Mouse (Mus musculus) liver, postnatal 0 days (tissue): ENCODE results near the gene Glis2. TPM values are rescaled to one million over a fixed set of nuclear protein-coding genes. Genes with fewer than 3 reads are reported as not detected.
"Not testable (repeated sequence)": the region's sequence is repeated elsewhere in the genome, so short reads cannot be mapped to it uniquely, and the experiment has no call there.

Experiments used
- ATAC-seq: fragments of 200-750 bp; cut with Nextera tagmentation; 2 replicates; pipeline ENCODE4 v1.8.0; 2017; ENCODE audit warnings: mild to moderate bottlenecking, moderate library complexity
- DNase-seq: peaks from one replicate; pipeline ENCODE4 v3.0.0-alpha.2; 2016
- H3K27ac ChIP-seq: fragments of 300-500 bp; sonication (generic); 2 replicates; pipeline ENCODE4 v1.5.1; 2014; ENCODE audit warnings: antibody characterized with exemption, moderate library complexity, mild to moderate bottlenecking, low read depth
- H3K27me3 ChIP-seq: fragments of 300-500 bp; sonication (generic); 2 replicates; pipeline ENCODE4 v1.6.1; 2014; ENCODE audit warnings: low read length, control low read depth, mixed read lengths; ENCODE audit not compliant: insufficient read depth
- H3K36me3 ChIP-seq: fragments of 300-500 bp; sonication (generic); replicated peaks from 2 replicates; pipeline ENCODE4 v1.6.1; 2014; ENCODE audit warnings: mild to moderate bottlenecking, control low read depth, low read length, moderate library complexity, mixed read lengths; ENCODE audit not compliant: insufficient read depth
- H3K4me1 ChIP-seq: fragments of 300-500 bp; sonication (generic); 2 replicates; pipeline ENCODE4 v1.6.1; 2014; ENCODE audit warnings: antibody characterized with exemption, mild to moderate bottlenecking, control low read depth; ENCODE audit not compliant: insufficient read depth
- H3K4me2 ChIP-seq: fragments of 300-500 bp; sonication (generic); 2 replicates; pipeline ENCODE4 v1.6.1; 2014; ENCODE audit warnings: low read depth, mild to moderate bottlenecking, low read length, moderate library complexity, mixed read lengths
- H3K4me3 ChIP-seq: fragments of 300-500 bp; sonication (generic); 2 replicates; pipeline ENCODE4 v1.5.1; 2014; ENCODE audit warnings: low read depth, low read length
- H3K9ac ChIP-seq: fragments of 300-500 bp; sonication (generic); replicated peaks from 2 replicates; pipeline ENCODE4 v1.6.1; 2014; ENCODE audit warnings: mild to moderate bottlenecking, moderate library complexity
- H3K9me3 ChIP-seq: fragments of 300-500 bp; sonication (generic); 2 replicates; pipeline ENCODE4 v1.6.1; 2016; ENCODE audit warnings: mild to moderate bottlenecking, control low read depth, low read length, mixed read lengths
- CTCF ChIP-seq: sonication (generic); IDR thresholded peaks from 2 replicates; pipeline ENCODE4 v1.5.1; 2016; ENCODE audit warnings: antibody characterized with exemption, low read depth
- EP300 ChIP-seq: IDR thresholded peaks from 2 replicates; pipeline ENCODE4 v1.6.1; 2016; ENCODE audit warnings: antibody characterized with exemption, low read depth, mild to moderate bottlenecking
- WGBS: fragments of 180-500 bp; shearing (Covaris S2); extraction: QIAGEN DNeasy Blood & Tissue Kit; methylation state at CpG from one replicate; pipeline ENCODE4 v1.1.7; 2014; ENCODE audit not compliant: insufficient replicate concordance; 5-methylcytosine and 5-hydroxymethylcytosine counted together
- polyA plus RNA-seq: library from polyadenylated mRNA; unstranded; fragments of >200 nt; fragmentation: Nextera tagmentation; extraction: Ambion mirVana; gene quantifications from 2 replicates; pipeline ENCODE4 v1.2.1, GENCODE M21; 2015

The Glis2 gene
- polyA plus RNA-seq, 1 experiment from 2014 or later = 1.7 TPM

DNA sequence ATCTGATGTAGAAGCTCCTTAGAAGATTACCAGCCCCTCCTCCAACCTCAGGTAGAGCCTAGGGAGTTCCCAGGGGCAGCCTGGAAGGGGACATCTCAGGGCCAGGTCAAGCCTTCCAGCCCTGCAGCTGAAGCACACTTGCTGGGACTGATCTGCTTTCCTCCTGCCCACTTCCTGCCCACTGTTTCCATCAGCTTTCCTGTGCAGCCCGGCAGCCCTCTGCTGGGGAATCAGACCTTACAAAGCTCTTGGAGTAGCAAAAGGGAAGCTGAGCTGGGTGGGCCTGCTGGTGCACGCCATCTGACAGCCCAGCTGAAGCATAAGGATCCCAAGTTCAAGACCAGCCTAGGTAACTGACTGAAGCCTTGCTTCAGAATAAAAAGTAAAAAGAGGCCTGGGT is 17.6 kb upstream of the Glis2 start:
- TF ChIP-seq CTCF = peak; percentile 23
- TF ChIP-seq EP300 = no peak
- DNase-seq = no peak
- WGBS = 28% methylated on average over 2 of the region's 2 CpGs

DNA sequence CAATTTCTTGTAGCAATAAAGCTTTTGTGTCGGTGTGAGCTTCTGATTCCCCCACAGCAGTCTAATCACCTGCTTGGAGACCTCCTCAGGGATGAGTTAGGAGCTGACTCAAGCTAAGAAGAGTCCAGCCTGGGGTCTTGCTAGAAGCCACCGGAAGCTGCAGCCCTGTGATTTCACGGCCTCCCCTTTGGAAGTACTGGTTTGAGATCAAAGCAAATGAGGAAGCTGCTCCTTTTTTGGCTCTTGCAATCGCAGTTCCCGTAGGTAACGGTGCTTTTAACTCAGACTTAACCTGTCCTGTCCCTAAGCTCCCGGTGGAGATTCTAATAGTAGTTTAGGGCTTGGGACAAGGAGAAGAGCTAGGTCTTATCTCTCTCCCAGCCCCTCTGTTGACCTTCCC is 15.9 kb upstream of the Glis2 start:
- no peak overlapping the region for H3K9ac ChIP-seq
- H3K9me3 ChIP-seq = no peaks in the 10 kb centered on the region
- H3K4me1 ChIP-seq = no peaks in the 10 kb centered on the region
- H3K27ac ChIP-seq = peak overlapping the region; percentile 24; the same call in 1 of the 2 replicates
- H3K4me3 ChIP-seq = no peak overlapping the region
- 36% methylated on average over 7 of the region's 7 CpGs for WGBS
- ATAC-seq (no peak), DNase-seq (no peak)
- H3K27me3 ChIP-seq = no peaks in the 10 kb centered on the region
- H3K4me2 ChIP-seq = peak overlapping the region; percentile 27
- no peaks in the 10 kb centered on the region for H3K36me3 ChIP-seq
- TF ChIP-seq EP300 (no peak), CTCF (no peak)

More for the DNA sequence above, 17.6 kb upstream of the Glis2 start:
- Histone ChIP-seq H3K4me2 (no peak overlapping the region), H3K9ac (no peak overlapping the region), H3K9me3 (no peaks in the 10 kb centered on the region), H3K4me1 (no peaks in the 10 kb centered on the region), H3K27me3 (no peaks in the 10 kb centered on the region), H3K27ac (no peak overlapping the region), H3K4me3 (no peak overlapping the region), H3K36me3 (no peaks in the 10 kb centered on the region)
- no peak for ATAC-seq

DNA sequence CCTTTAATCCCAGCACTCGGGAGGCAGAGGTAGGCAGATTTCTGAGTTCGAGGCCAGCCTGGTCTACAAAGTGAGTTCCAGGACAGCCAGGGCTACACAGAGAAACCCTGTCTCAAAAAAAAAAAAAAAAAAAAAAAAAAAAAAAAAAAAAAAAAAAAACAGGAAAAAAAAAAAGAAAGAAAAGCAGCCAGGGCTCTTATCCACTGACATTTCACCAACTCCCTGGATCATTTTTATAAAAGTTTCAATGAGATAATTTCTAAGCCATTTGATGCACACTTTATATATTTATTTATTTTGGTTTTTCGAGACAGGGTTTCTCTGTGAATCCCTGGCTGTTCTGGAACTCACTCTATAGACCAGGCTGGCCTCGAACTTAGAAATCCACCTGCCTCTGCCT is 13.3 kb upstream of the Glis2 start:
- not testable (repeated sequence) for H3K4me2 ChIP-seq, ATAC-seq, H3K9me3 ChIP-seq, H3K27me3 ChIP-seq, H3K9ac ChIP-seq, H3K36me3 ChIP-seq, H3K27ac ChIP-seq, DNase-seq, H3K4me3 ChIP-seq
- 84% methylated on average over 3 of the region's 4 CpGs for WGBS
- peaks cover 11% of the 10 kb centered on the region; the same call in 1 of the 2 replicates for H3K4me1 ChIP-seq

DNA sequence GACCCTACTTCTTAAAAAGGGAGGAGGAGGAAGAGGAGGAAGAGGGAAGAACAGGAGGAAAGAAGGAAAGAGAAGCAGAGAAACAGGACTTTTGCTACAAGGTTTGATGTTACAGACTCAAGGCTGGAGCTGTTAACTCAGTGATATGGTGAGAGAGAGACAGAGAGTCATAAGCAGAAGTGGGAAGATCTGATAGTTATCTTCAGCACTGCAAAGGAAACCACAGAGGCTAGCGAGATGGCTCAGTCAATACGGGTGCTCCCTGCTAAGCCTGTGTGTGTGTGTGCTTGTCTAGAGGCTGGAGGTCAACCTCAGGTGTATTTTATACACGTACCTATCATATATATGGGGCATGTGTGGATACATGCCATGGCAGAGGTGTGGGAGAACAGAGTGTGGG is 10.7 kb upstream of the Glis2 start:
- H3K27me3 ChIP-seq = no peaks in the 10 kb centered on the region
- WGBS = 22% methylated on average over 3 of the region's 3 CpGs
- H3K9me3 ChIP-seq = no peaks in the 10 kb centered on the region
- H3K27ac ChIP-seq = no peak overlapping the region
- no peak for ATAC-seq
- no peak for TF ChIP-seq CTCF
- TF ChIP-seq EP300 = no peak
- DNase-seq = no peak
- no peaks in the 10 kb centered on the region for H3K36me3 ChIP-seq
- H3K4me1 ChIP-seq = peaks cover 24% of the 10 kb centered on the region
- H3K4me3 ChIP-seq = no peak overlapping the region
- 0 out of 2 replicates have a peak overlapping the region, but pooled peaks have one; percentile 6 for H3K4me2 ChIP-seq
- H3K9ac ChIP-seq = no peak overlapping the region

DNA sequence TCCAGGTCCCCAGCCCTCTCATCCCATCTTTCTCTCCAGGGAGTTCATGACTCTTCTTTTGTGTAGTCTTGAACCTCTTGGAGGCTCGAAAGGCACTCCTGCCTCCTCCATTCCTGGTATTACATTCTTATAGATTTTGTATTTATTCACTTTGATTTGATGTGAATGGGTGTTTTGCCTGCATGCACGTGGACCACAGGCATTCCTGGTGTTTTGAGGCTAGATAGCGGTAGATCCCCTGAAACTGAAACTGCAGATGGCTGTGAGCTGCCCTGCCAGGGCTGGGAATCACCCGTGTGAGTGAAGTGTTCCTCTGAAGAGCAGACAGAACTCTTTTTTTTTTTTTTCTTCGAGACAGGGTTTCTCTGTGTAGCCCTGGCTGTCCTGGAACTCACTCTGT is 10.1 kb upstream of the Glis2 start:
- Histone ChIP-seq H3K4me1 (peaks cover 24% of the 10 kb centered on the region), H3K9me3 (no peaks in the 10 kb centered on the region), H3K27ac (no peak overlapping the region), H3K4me2 (no peak overlapping the region), H3K9ac (no peak overlapping the region), H3K36me3 (no peaks in the 10 kb centered on the region), H3K4me3 (no peak overlapping the region), H3K27me3 (no peaks in the 10 kb centered on the region)
- ATAC-seq (no peak), DNase-seq (no peak)
- 50% methylated on average over 5 of the region's 5 CpGs for WGBS
- no peak for TF ChIP-seq EP300

DNA sequence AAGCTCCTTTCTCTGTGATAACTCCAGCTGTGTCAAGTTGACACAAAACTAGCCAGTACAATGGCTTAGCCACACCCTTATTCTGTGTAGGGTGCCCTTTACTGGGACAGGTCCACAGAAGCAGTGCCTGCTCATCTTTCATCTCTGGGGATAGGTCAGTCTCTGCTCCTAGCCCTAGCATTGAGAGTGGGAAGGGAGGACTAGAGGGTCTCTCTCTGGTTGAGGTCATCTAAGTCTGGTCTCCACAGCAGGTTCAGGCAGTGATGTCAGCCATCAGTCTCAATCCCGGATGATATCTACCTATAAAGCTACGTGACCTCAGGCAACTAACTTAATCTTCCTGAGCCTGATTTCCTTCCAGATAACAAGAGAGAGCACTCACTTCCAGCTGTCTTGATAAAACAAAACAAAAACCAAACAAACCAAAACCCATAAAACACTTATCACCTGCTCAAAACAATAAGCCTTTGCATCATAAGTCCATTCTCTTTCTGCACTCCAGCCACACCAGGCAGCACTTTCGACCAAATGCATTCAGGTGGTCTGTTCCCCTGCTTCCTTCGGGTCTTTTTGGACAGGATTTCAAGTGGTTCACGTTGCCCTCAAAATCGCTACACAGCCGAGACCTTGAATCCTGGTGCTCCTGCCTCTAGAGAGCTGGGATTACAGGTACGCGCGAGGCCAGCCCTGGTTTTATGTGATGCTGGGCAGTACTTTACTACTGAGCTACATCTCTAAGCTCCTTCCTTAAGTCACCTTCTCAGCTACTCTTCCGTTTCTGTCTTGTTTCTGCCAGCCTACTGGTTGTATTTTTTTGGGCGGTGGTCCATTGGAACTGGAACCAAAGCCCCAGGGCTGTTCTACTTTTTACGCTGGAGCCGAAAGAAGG is 8.6 kb upstream of the Glis2 start:
- Histone ChIP-seq H3K27me3 (no peaks in the 10 kb centered on the region), H3K27ac (peak overlapping the region; percentile 61), H3K9me3 (no peaks in the 10 kb centered on the region), H3K9ac (peak overlapping the region; percentile 58), H3K4me1 (peaks cover 24% of the 10 kb centered on the region), H3K4me2 (peak overlapping the region; percentile 74), H3K36me3 (no peaks in the 10 kb centered on the region), H3K4me3 (peak overlapping the region; percentile 47)
- TF ChIP-seq CTCF (no peak), EP300 (no peak)
- 9% methylated on average over 14 of the region's 14 CpGs for WGBS
- ATAC-seq (0 out of 2 replicates have a peak, but pooled peaks have one; percentile 8), DNase-seq (no peak)
